Comparison of ENCODE assay signal across 23 mouse cellular contexts in genomic region chr5:27641876-27642275, GRCm38 (mm10).
DNase-seq lines count a peak whose midpoint lies in the region; ATAC-seq lines count a peak whose summit lies in the region.
"Had no signal": no experiment of that assay in that cellular context is flagged by ENCODE, and none has a peak within 500 bp of the region (broad histone marks: within the 10 kb centered on the region; RNA-seq: fewer than 3 reads in every experiment).

No protein-coding gene starts in this region.

- DNase-seq in frontal cortex, postnatal 10 days (ENCODE audit: low spot score in 2 of 2), result no peak
- DNase-seq in left cerebral cortex, adult 18-20 months (ENCODE audit: low spot score in 2 of 2), result peak; percentile 13 to 34
- DNase-seq in left cerebral cortex, adult 8-10 months (ENCODE audit: low spot score in 2 of 2), result no peak
- peak; percentile 38 to 55 for DNase-seq in right cerebral cortex, postnatal 10 days (ENCODE audit: low spot score in 2 of 2)
- no peak for DNase-seq in right cerebral cortex, adult 2 months (ENCODE audit: low spot score in 2 of 2)
- DNase-seq in lung, postnatal 14 days, result no peak
- DNase-seq: adrenal gland, adult 8-10 months; adrenal gland, postnatal 14 days; adrenal gland, postnatal 36 days; B cell, adult 2 months; cerebellum, adult 11 months; cerebellum, adult 18-20 months; cerebellum, adult 8-10 months; cerebellum, adult 9-11 months; cerebellum, postnatal 14 days; cerebellum, postnatal 36 days; embryo, embryonic 11 days had no signal

- peak; percentile 96 for ATAC-seq in frontal cortex, adult (ENCODE audit: low TSS enrichment)
- ATAC-seq: activated CD4-positive, CD25-positive, alpha-beta regulatory T cell, adult 4 months; CD4-positive, CD25-positive, alpha-beta regulatory T cell, adult 4 months; forebrain, embryonic 13.5 days; forebrain, embryonic 15.5 days; Patski had no signal

Comparison
In these comparisons a context has a peak if more than half of its experiments do, and no peak if none do; other contexts are left out.
1. DNase-seq: peak in left cerebral cortex, adult 18-20 months (2 of 2) and right cerebral cortex, postnatal 10 days (2 of 2); none in frontal cortex, postnatal 10 days (0 of 2), left cerebral cortex, adult 8-10 months (0 of 2), right cerebral cortex, adult 2 months (0 of 2) and lung, postnatal 14 days (single experiment).